Mouse (Mus musculus) adipocyte (in vitro differentiated cells): ENCODE measurements around the gene Map3k4.

Source experiments
- DNase-seq: peaks from one replicate; pipeline ENCODE4 v3.0.0-alpha.2; 2016; ENCODE audit warnings: low spot score

Map3k4 gene

DNA sequence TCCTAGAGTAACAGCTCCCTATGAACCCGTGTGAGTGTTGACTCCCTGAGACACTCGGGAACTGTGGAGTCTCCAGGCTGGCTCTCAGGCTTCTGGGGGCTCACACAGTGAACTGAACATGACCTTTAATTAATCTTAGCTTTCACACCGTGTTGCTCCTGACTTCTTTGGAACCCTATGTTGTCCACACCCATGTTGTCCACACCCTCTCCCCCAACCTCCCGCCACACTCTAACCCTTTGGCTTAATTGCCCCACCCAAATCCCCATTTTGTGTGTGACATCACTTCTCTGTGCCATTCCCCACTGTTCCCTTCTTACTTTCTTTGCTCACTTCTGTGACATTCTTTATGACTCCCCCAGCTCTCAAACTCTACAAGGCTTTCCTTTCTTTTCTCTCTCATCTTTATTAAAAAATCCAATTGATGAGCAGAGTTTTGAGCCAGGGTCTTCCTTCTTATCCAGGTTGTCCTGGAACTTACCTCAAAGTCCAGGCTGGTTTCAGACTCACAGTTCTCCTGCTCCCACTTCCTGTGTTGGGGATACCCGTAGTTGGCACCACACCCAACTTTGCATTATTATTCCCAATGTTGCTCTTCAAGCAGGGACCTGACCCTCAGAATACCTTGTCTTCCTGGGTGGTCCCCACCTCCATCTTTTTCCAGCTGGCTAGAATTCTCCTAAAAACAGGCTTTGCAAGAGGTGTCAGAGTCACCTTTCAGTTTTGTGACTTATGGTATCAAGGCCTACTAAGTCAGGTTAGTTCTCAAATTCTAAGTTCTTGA lies 135.7 kb downstream of the Map3k4 start:
- no peak for DNase-seq

DNA sequence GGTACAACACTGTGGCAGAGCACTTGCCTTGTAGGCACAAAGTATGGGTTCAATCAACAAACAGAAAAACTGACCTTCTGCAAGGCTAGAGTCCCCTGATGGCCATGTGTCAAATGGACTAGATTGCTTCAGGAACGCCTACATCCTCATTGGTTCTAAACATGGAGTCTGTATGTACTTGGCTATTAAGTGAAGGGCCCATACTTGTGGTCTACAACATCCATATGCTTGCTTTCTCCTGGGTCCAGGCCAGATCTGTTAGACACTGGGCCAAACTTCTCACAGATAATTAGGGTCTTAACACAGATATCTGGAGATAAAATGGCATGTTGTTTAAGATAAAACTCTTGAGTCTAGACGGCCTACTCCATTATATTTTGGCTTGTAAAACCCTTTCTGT lies 138.8 kb downstream of the Map3k4 start:
- DNase-seq: no peak

DNA sequence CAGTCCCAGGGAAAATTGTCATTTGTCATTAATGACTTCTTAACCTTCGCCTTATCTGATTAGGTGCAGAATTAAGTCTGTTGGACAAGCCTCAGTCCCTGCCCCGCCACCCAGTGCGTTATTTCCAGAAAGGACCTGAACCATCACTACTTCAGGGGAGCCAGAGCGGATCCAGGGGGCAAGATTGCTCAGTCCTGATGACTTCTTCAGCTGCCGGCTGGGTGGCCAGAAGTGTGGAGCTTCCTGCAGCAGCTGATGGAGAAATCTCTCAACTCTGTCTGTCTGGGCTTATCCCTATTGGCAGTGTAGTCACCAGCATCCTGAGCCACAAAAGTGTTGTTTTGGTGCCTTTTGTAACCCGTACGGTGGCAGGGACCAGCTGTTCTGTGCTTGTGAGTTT lies 139.3 kb downstream of the Map3k4 start:
- no peak for DNase-seq
